Mouse (Mus musculus): ENCODE results near the gene Pax8. TPM values are rescaled to one million over a fixed set of nuclear protein-coding genes. Genes with fewer than 3 reads are reported as not detected.

Gene Pax8
- polyA plus RNA-seq, 1 experiment from 2014 or later: not detected

DNA sequence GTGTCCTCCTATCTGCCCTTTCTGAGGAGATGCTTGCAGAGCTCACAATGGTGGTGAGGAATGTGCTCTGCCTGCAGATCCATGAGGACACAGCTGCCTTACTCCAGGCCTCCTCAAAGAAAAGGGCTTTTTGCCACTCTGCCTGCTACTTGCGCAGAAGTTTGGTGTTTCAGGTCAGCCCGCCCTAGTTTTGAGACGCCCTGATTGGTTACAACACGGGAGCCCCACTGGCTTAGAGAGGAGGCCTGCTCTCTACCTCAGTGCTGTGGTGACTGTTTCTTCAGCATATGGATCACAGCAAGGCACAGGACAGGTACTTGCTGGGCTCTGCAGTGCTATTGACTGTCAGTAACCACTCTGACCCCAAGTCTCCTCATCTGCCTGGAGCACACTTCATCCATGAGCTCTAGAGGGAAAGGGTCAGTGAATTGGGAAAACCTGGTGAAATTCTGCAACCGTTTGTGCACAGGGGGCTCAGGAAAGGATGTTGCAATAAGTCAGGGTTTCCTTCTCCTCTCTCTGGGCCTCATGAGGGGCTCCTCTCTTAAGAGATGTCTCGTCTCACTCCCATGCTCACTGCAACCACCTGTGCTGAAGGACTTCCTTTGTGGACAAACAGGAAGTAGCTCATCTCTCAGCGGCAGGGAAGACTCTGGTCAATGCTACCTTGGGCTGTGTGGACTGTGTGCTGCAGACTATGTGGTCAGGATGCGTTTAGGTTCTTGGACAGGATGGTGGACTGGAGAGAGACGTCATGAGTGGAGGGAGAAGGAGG, 92.8 kb downstream of the Pax8 start:
- H3K9me3 ChIP-seq (ENCODE audit: control insufficient read depth, low read length): no peaks in the 10 kb centered on the region
- WGBS: 68% methylated on average over 9 of the region's 9 CpGs
- no peaks in the 10 kb centered on the region for H3K36me3 ChIP-seq (ENCODE audit: control insufficient read depth, insufficient read depth, low read length)
- H3K4me2 ChIP-seq (ENCODE audit: low read length): no peak overlapping the region
- H3K4me3 ChIP-seq (ENCODE audit: control insufficient read depth in 1 of 2, insufficient read depth in 1 of 2, low read depth in 1 of 2, low read length in 2 of 2): no peak overlapping the region
- no peaks in the 10 kb centered on the region; a peak in 1 of 4 replicates for H3K4me1 ChIP-seq (ENCODE audit: control insufficient read depth in 2 of 2, insufficient read depth in 2 of 2, low read length in 2 of 2)
- no peaks in the 10 kb centered on the region for H3K27me3 ChIP-seq (ENCODE audit: control insufficient read depth, insufficient read depth, low read length)
- no peak overlapping the region for H3K27ac ChIP-seq (replicated peaks in 1 of 2; ENCODE audit: control insufficient read depth in 1 of 2, insufficient read depth in 1 of 2, low read depth in 2 of 2, low read length in 2 of 2)
- no peak for ATAC-seq (ENCODE audit: insufficient number of reproducible peaks, insufficient read depth, low FRiP score, low read depth)
- H3K9ac ChIP-seq (ENCODE audit: low read length): no peak overlapping the region

DNA sequence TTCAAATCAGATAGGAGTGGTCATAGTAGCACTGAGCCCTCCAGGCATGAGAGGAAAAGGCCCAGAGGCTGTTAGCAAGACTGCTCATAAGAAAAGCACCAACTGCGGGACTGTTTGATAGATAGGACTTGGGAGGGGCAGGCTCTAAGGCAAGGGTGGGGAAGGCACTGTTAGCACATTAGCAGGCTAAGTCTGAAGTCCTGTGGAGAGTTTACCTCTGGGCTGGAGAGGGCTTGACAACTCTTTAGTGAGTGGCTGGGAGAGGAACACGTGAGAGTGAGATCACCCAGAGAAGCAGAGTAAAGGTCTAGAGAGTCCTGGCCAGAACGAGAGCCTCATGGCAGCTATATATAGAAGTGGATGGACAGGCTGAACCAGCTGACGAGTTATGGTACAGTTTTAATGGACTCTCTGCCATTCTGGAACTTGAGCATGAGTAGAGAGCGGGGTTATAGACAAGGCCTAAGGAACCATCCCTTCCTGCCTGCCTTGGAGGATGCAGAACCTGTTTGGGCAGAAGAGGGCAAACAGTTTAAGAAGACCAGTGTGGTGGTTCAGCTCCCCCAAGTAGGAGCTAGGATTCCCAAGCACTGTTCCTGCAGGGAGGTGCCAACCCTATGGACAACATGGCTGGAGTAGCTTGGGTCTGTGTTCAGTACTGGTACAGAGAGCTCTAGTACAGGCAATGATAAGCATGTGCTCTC, 96.5 kb downstream of the Pax8 start:
- no peaks in the 10 kb centered on the region; a peak in 1 of 4 replicates for H3K4me1 ChIP-seq (ENCODE audit: control insufficient read depth in 2 of 2, insufficient read depth in 2 of 2, low read length in 2 of 2)
- no peaks in the 10 kb centered on the region for H3K27me3 ChIP-seq (ENCODE audit: control insufficient read depth, insufficient read depth, low read length)
- no peaks in the 10 kb centered on the region for H3K9me3 ChIP-seq (ENCODE audit: control insufficient read depth, low read length)
- no peak overlapping the region for H3K4me2 ChIP-seq (ENCODE audit: low read length)
- H3K4me3 ChIP-seq (ENCODE audit: control insufficient read depth in 1 of 2, insufficient read depth in 1 of 2, low read depth in 1 of 2, low read length in 2 of 2): no peak overlapping the region
- WGBS: 49% methylated on average over 5 of the region's 5 CpGs
- no peak for ATAC-seq (ENCODE audit: insufficient number of reproducible peaks, insufficient read depth, low FRiP score, low read depth)
- H3K27ac ChIP-seq (replicated peaks in 1 of 2; ENCODE audit: control insufficient read depth in 1 of 2, insufficient read depth in 1 of 2, low read depth in 2 of 2, low read length in 2 of 2): no peak overlapping the region
- H3K36me3 ChIP-seq (ENCODE audit: control insufficient read depth, insufficient read depth, low read length): no peaks in the 10 kb centered on the region
- H3K9ac ChIP-seq (ENCODE audit: low read length): no peak overlapping the region

Other genes starting within 250 kb of the Pax8 start
- not detected in 2 replicates for gene Il1f5, start 198.6 kb downstream of the Pax8 start, polyA plus RNA-seq (2014; fragmentation: Nextera tagmentation; extraction: Ambion mirVana)
- gene Il1f10, start 184.4 kb downstream of the Pax8 start, polyA plus RNA-seq (2014; fragmentation: Nextera tagmentation; extraction: Ambion mirVana): not detected in 2 replicates
- gene Il1rn, start 138.7 kb downstream of the Pax8 start, polyA plus RNA-seq (2014; fragmentation: Nextera tagmentation; extraction: Ambion mirVana): 0.42 and 1.6 TPM in 2 replicates
- 1.2 and 1.4 TPM in 2 replicates for gene Psd4, start 108.0 kb downstream of the Pax8 start, polyA plus RNA-seq (2014; fragmentation: Nextera tagmentation; extraction: Ambion mirVana)

Data from heart, embryonic 14.5 days (tissue).